Mouse (Mus musculus): ENCODE data around the gene Fam111a. TPM values are rescaled to one million over a fixed set of nuclear protein-coding genes. Genes with fewer than 3 reads are reported as not detected.

Gene Fam111a
- total RNA-seq, 2 experiments from 2014 or later: 6.3 to 7.6 TPM

GRCm38 (mm10) chr19:12556293-12556692 lies 10.8 kb downstream of the Fam111a start:
- DNase-seq: no peak
- intact Hi-C loops (cut with DNase I): no loop called here

GRCm38 (mm10) chr19:12558219-12558618 lies 12.7 kb downstream of the Fam111a start:
- intact Hi-C loops (cut with DNase I): no loop called here
- DNase-seq: no peak

GRCm38 (mm10) chr19:12564197-12564596 lies 18.7 kb downstream of the Fam111a start:
- DNase-seq: no peak
- intact Hi-C loops (cut with DNase I): no loop called here

- intact Hi-C loops (cut with DNase I): no loop called here
- DNase-seq: no peak
Observed at GRCm38 (mm10) chr19:12567011-12567410, 21.5 kb downstream of the Fam111a start.

GRCm38 (mm10) chr19:12570866-12571265 lies 25.3 kb downstream of the Fam111a start:
- no peak for DNase-seq
- intact Hi-C loops (cut with DNase I): no loop called here

- intact Hi-C loops (cut with DNase I): no loop called here
- DNase-seq: no peak
Observed at GRCm38 (mm10) chr19:12571687-12572086, 26.1 kb downstream of the Fam111a start.

GRCm38 (mm10) chr19:12572614-12573265 lies 27.2 kb downstream of the Fam111a start:
- no peak for DNase-seq
- intact Hi-C loops (cut with DNase I): no loop called here

GRCm38 (mm10) chr19:12573266-12574011 lies 27.9 kb downstream of the Fam111a start:
- intact Hi-C loops (cut with DNase I): no loop called here
- peak; percentile 82 for DNase-seq

GRCm38 (mm10) chr19:12574012-12574407 lies 28.5 kb downstream of the Fam111a start:
- no peak for DNase-seq
- intact Hi-C loops (cut with DNase I): no loop called here

GRCm38 (mm10) chr19:12575107-12575506 lies 29.6 kb downstream of the Fam111a start:
- no peak for DNase-seq
- intact Hi-C loops (cut with DNase I): no loop called here

- no peak for DNase-seq
Observed at GRCm38 (mm10) chr19:12575514-12575913, 30.0 kb downstream of the Fam111a start.

GRCm38 (mm10) chr19:12576639-12577038 lies 31.1 kb downstream of the Fam111a start:
- intact Hi-C loops (cut with DNase I): no loop called here
- DNase-seq: no peak

More at GRCm38 (mm10) chr19:12575514-12575913, 30.0 kb downstream of the Fam111a start:
- intact Hi-C loops (cut with DNase I): no loop called here

GRCm38 (mm10) chr19:12585310-12585709 lies 39.8 kb downstream of the Fam111a start:
- intact Hi-C loops (cut with DNase I): no loop called here
- no peak for DNase-seq

- DNase-seq: peak; percentile 48
- intact Hi-C loops (cut with DNase I): loop anchor here (5.0 to 10.0 kb wide), 2 partner anchors 75 to 577 kb away; no protein-coding TSS in a partner anchor
Observed at GRCm38 (mm10) chr19:12591908-12592307, 46.4 kb downstream of the Fam111a start.

GRCm38 (mm10) chr19:12595135-12595529 lies 49.6 kb downstream of the Fam111a start:
- DNase-seq: no peak
- intact Hi-C loops (cut with DNase I): loop anchor here (5.0 to 10.0 kb wide), 2 partner anchors 202 to 580 kb away; partner anchors contain the start of genes Lpxn and Zfp91

GRCm38 (mm10) chr19:12595530-12596289 lies 50.2 kb downstream of the Fam111a start:
- DNase-seq: peak; percentile 67
- intact Hi-C loops (cut with DNase I): loop anchor here (5.0 to 10.0 kb wide), 2 partner anchors 202 to 581 kb away; partner anchors contain the start of genes Lpxn and Zfp91

GRCm38 (mm10) chr19:12596290-12597072 lies 50.9 kb downstream of the Fam111a start:
- no peak for DNase-seq
- intact Hi-C loops (cut with DNase I): loop anchor here (5.0 to 10.0 kb wide), 2 partner anchors 201 to 582 kb away; partner anchors contain the start of genes Lpxn and Zfp91

- no peak for DNase-seq
- intact Hi-C loops (cut with DNase I): loop anchor here (5.0 to 10.0 kb wide), 2 partner anchors 200 to 582 kb away; partner anchors contain the start of genes Lpxn and Zfp91
Observed at GRCm38 (mm10) chr19:12597073-12597405, 51.5 kb downstream of the Fam111a start.

- intact Hi-C loops (cut with DNase I): loop anchor here (5.0 to 10.0 kb wide), 2 partner anchors 199 to 584 kb away; partner anchors contain the start of genes Lpxn and Zfp91
- DNase-seq: no peak
Observed at GRCm38 (mm10) chr19:12598674-12599073, 53.1 kb downstream of the Fam111a start.

GRCm38 (mm10) chr19:12599674-12600073 lies 54.1 kb downstream of the Fam111a start, which contains the start of gene Gm4952:
Gene Gm4952, plus strand, starts transcription at chr19:12599974.
- no peak for DNase-seq

More at GRCm38 (mm10) chr19:12599674-12600073, 54.1 kb downstream of the Fam111a start, which contains the start of gene Gm4952:
- intact Hi-C loops (cut with DNase I): loop anchor here (5.0 to 10.0 kb wide), 2 partner anchors 198 to 585 kb away; partner anchors contain the start of genes Lpxn and Zfp91
